Mouse (Mus musculus) hindbrain, embryonic 10.5 days (tissue): Measurements from ENCODE around the gene Usp11. TPM values are rescaled to one million over a fixed set of nuclear protein-coding genes. Genes with fewer than 3 reads are reported as not detected.

Experiments used
- DNase-seq: peaks from one replicate; pipeline ENCODE4 v3.0.0-alpha.2; 2017; ENCODE audit warnings: low spot score
- H3K27ac ChIP-seq: fragments of 300-500 bp; sonication (generic); 2 replicates; pipeline ENCODE4 v1.5.1; 2016; ENCODE audit warnings: mild to moderate bottlenecking, moderate library complexity
- H3K27me3 ChIP-seq: fragments of 300-500 bp; sonication (generic); 2 replicates; pipeline ENCODE4 v1.6.1; 2016; ENCODE audit warnings: mild to moderate bottlenecking; ENCODE audit not compliant: poor library complexity, insufficient read depth, severe bottlenecking
- H3K36me3 ChIP-seq: fragments of 300-500 bp; sonication (generic); 2 replicates; pipeline ENCODE4 v1.6.1; 2016; ENCODE audit warnings: mild to moderate bottlenecking, moderate library complexity
- H3K4me1 ChIP-seq: fragments of 300-500 bp; sonication (generic); replicated peaks from 2 replicates; pipeline ENCODE4 v1.6.1; 2016; ENCODE audit warnings: mild to moderate bottlenecking
- H3K4me3 ChIP-seq: fragments of 300-500 bp; sonication (generic); 2 replicates; pipeline ENCODE4 v1.5.1; 2016; ENCODE audit warnings: mild to moderate bottlenecking, moderate library complexity
- H3K9me3 ChIP-seq: fragments of 300-500 bp; sonication (generic); 2 replicates; pipeline ENCODE4 v1.6.1; 2016; ENCODE audit warnings: mild to moderate bottlenecking, moderate library complexity
- WGBS: fragments of 180-500 bp; shearing (Covaris S2); methylation state at CpG from one replicate; pipeline ENCODE4 v1.1.7; 2016; 5-methylcytosine and 5-hydroxymethylcytosine counted together
- polyA plus RNA-seq: library from polyadenylated mRNA; unstranded; fragments of >200 nt; fragmentation: Nextera tagmentation; extraction: Ambion mirVana; gene quantifications from 2 replicates; pipeline ENCODE4 v1.2.1, GENCODE M21; 2016

The Usp11 gene
- polyA plus RNA-seq: 68.4 and 76.7 TPM in 2 replicates

- 0 out of 2 replicates have a peak, but pooled peaks cover 2% of the 10 kb centered on the region for H3K9me3 ChIP-seq
- no peaks in the 10 kb centered on the region for H3K4me1 ChIP-seq
- H3K27me3 ChIP-seq: no peaks in the 10 kb centered on the region
- H3K4me3 ChIP-seq: peak within 1 kb of the TSS; percentile 68
- WGBS: 21% methylated on average over 32 of the region's 32 CpGs
- DNase-seq: peak; percentile 74
- peak within 1 kb of the TSS; percentile 90 for H3K27ac ChIP-seq
- H3K36me3 ChIP-seq: peaks cover 15% of the 10 kb centered on the region
Measured at GRCm38 (mm10) chrX:20703741-20704290, at the start of gene Usp11. Gene Usp11, plus strand, starts transcription at chrX:20703906.

- no peak for DNase-seq
- H3K4me3 ChIP-seq: peak overlapping the region; percentile 59; the same call in 1 of the 2 replicates
- WGBS: 37% methylated on average over 5 of the region's 5 CpGs
Measured at GRCm38 (mm10) chrX:20657593-20657992, 46.1 kb upstream of the Usp11 start.

GRCm38 (mm10) chrX:20658026-20658652 is 45.6 kb upstream of the Usp11 start, which contains the start of gene Uba1:
Gene Uba1, plus strand, starts transcription at chrX:20658326.
- H3K27ac ChIP-seq: peak within 1 kb of the TSS; percentile 78

More at GRCm38 (mm10) chrX:20657593-20657992, 46.1 kb upstream of the Usp11 start:
- Histone ChIP-seq H3K27me3 (no peaks in the 10 kb centered on the region), H3K36me3 (no peaks in the 10 kb centered on the region), H3K4me1 (peaks cover 5% of the 10 kb centered on the region), H3K9me3 (no peaks in the 10 kb centered on the region), H3K27ac (no peak overlapping the region)

DNA sequence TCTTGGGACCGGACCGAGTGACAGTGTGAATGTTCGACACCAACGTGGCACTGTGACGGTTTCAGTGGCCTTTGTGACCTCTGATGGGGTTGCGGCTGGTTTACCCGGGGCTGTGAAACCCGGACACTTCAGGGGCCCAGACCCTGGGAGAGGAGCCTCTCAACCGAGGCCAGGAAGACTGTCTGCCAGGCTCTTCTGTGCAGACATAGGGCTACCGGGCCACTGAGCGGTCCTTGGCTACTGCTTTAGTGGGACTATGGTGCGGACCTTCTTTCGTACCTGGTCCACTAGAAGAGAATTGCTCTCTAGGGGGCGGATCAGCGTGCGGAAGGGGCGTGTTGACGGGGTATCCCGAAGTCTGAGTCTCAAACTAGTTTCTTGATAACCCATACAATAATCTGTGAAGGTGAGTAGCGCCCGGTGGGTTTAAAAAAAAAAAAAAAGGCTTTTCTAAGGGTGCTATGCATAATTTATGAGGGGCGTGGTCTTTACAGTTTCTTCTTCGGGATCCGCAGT is 44.8 kb upstream of the Usp11 start:
- peak; percentile 21 for DNase-seq
- no peaks in the 10 kb centered on the region for H3K36me3 ChIP-seq
- H3K27ac ChIP-seq: no peak overlapping the region; the same call in 1 of the 2 replicates
- H3K4me1 ChIP-seq: peaks cover 5% of the 10 kb centered on the region
- H3K9me3 ChIP-seq: no peaks in the 10 kb centered on the region
- peak overlapping the region; percentile 59 for H3K4me3 ChIP-seq
- WGBS: 14% methylated on average over 24 of the region's 24 CpGs
- no peaks in the 10 kb centered on the region for H3K27me3 ChIP-seq

More at GRCm38 (mm10) chrX:20658026-20658652, 45.6 kb upstream of the Usp11 start, which contains the start of gene Uba1:
- peak; percentile 86 for DNase-seq
- peaks cover 5% of the 10 kb centered on the region for H3K4me1 ChIP-seq
- WGBS: 19% methylated on average over 27 of the region's 27 CpGs
- H3K27me3 ChIP-seq: no peaks in the 10 kb centered on the region
- peak within 1 kb of the TSS; percentile 59 for H3K4me3 ChIP-seq
- H3K9me3 ChIP-seq: no peaks in the 10 kb centered on the region
- no peaks in the 10 kb centered on the region for H3K36me3 ChIP-seq

- DNase-seq: no peak
- Histone ChIP-seq H3K4me1 (peaks cover 14% of the 10 kb centered on the region), H3K27ac (peak overlapping the region; percentile 75)
Measured at GRCm38 (mm10) chrX:20662317-20662715, 41.4 kb upstream of the Usp11 start.

DNA sequence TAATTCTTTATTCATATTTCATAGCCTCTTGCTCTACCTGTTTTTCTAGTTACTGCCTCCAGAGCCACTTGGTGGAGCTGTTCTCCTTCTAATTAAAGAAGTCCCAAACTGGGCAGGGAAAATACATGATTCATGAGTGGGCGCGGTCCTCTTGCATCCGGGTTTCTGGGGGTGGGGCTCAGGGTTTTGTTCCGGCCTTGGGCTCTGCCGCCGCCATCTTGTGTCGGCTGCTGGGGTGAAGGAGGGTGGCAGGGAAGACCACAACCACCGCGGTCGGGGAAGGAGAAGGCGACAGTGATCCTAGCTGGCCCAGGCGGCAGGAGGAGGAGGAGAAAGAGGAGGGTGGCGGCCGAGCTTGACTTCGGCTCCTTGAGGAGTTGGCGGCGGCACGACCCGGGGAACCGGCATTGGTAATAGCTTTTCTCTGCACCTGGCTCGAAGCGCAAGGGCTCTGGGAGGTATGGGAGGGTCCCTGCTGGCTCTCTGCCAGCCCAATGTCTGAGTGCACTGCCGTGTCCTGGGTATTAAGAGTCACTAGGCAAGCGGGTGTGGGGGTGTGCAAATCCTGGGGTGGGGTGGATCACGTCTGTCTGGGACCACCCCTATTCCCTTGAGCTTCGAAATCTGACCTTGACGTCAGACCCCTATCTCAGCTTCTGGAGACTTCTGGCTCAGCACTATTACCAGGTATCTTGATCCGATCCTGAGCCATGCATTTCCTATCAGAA is 40.8 kb upstream of the Usp11 start:
- Histone ChIP-seq H3K4me3 (peak overlapping the region; percentile 68), H3K27me3 (no peaks in the 10 kb centered on the region), H3K4me1 (peaks cover 14% of the 10 kb centered on the region), H3K36me3 (peaks cover 19% of the 10 kb centered on the region), H3K9me3 (no peaks in the 10 kb centered on the region), H3K27ac (peak overlapping the region; percentile 93)
- DNase-seq: peak; percentile 82
- WGBS: 24% methylated on average over 28 of the region's 28 CpGs

More at GRCm38 (mm10) chrX:20662317-20662715, 41.4 kb upstream of the Usp11 start:
- no peaks in the 10 kb centered on the region for H3K9me3 ChIP-seq
- peaks cover 14% of the 10 kb centered on the region for H3K36me3 ChIP-seq
- H3K27me3 ChIP-seq: no peaks in the 10 kb centered on the region
- WGBS: 28% methylated on average over 5 of the region's 5 CpGs
- peak overlapping the region; percentile 68 for H3K4me3 ChIP-seq

DNA sequence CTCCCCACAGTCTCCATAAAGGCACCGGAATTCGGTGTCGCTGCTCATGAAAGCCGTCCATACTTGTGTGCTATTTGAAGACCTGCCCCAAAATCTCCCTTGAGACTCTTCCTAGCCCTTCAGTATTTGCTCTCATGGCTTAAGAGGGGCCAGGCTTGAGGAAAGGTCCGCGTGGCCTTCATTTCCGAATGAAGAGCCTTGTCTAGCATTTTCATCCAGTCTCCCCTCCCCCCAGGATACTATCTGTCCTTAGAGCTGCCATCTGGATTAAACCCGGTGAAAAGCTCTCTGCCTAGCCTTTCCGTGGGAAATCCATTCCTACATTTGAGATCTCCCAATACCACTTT is 40.3 kb upstream of the Usp11 start:
- Histone ChIP-seq H3K36me3 (peaks cover 25% of the 10 kb centered on the region), H3K4me3 (peak overlapping the region; percentile 68), H3K27me3 (no peaks in the 10 kb centered on the region), H3K4me1 (peaks cover 14% of the 10 kb centered on the region), H3K27ac (peak overlapping the region; percentile 93), H3K9me3 (no peaks in the 10 kb centered on the region)
- DNase-seq: no peak
- WGBS: 22% methylated on average over 9 of the region's 9 CpGs

DNA sequence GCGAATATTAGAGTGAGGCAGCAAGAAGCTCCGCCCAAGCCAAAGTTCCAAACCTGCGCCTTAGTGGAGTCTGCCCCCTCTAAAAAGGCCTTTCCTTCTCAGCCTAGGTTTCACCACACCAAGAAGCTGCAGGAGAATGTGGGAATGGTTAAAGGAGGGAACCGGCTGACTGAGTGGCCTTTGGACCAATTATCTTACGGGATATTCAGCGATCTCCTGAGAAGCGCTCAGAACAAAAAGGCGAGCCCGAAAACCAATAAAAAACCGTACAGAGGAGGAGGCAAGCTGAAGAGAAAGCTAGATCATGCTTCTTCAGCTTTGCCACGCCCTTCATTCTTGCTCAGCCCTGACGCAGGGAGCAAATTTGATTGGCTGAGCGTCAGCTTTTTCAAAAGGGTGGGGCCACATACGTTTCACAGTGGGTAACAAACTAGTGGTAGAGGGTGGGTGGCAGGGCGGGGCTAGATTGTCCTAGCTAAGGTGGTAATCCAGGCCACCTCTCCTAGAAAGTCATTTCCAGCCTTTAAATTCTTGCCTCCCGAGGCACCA is 16.1 kb upstream of the Usp11 start, which contains the start of gene Cdk16:
Gene Cdk16, plus strand, starts transcription at position 436 of the 549 bp plus-strand sequence.
- peak within 1 kb of the TSS; percentile 66 for H3K4me3 ChIP-seq
- no peaks in the 10 kb centered on the region for H3K27me3 ChIP-seq
- H3K36me3 ChIP-seq: peaks cover 27% of the 10 kb centered on the region
- H3K27ac ChIP-seq: peak within 1 kb of the TSS; percentile 95
- DNase-seq: peak; percentile 81
- H3K9me3 ChIP-seq: 0 out of 2 replicates have a peak, but pooled peaks cover 2% of the 10 kb centered on the region
- H3K4me1 ChIP-seq: peaks cover 14% of the 10 kb centered on the region
- WGBS: 17% methylated on average over 16 of the region's 16 CpGs

DNA sequence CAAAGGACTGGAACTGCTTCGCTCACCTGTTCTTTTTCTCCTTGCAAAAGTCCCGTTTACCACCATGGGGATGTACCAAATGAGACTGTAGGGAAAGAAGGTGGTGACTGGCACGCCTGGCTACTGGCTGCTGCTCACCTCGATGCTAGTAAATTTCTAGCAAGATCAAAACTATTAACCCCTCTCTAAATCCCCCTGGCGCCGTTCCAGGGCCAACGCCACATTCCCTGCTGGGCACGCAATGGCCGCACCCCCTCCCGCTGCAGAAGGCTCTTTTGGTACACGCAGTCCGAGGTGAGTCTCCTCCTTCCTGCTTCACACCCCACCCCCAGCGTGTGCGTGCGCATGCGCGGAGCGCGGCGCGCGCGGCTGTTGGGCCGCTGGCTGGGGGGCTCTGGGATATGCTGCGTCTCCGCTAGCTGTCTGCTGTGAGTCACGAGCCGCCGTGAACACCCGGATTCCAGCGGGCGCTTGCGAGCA is 15.6 kb upstream of the Usp11 start:
- DNase-seq: peak; percentile 85
- Histone ChIP-seq H3K4me1 (peaks cover 14% of the 10 kb centered on the region), H3K4me3 (peak overlapping the region; percentile 66), H3K27ac (peak overlapping the region; percentile 95), H3K27me3 (no peaks in the 10 kb centered on the region), H3K9me3 (0 out of 2 replicates have a peak, but pooled peaks cover 2% of the 10 kb centered on the region), H3K36me3 (peaks cover 27% of the 10 kb centered on the region)
- 19% methylated on average over 33 of the region's 33 CpGs for WGBS

DNA sequence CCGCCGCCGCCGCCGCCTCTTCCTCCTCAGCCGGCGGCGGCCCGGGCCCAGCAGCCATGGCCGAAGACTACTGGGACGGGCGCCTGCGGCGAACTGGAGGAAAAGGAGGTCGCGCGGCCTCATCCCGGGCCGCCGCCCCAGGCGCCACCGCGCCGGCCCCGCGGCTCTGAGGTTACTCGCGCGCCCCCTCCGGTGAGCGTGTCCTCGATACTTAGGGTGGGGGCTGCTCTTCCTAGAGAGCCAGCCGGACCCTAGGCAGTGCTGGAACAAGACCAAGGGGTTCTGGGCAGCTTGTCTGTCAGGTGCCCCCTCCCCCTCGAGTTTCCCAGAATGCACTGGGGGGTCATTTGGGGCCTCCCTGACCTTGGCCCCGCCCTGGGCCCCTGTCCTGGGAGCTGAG is 15.1 kb upstream of the Usp11 start:
- peak; percentile 64 for DNase-seq
- H3K9me3 ChIP-seq: 0 out of 2 replicates have a peak, but pooled peaks cover 2% of the 10 kb centered on the region
- H3K36me3 ChIP-seq: peaks cover 28% of the 10 kb centered on the region
- H3K27me3 ChIP-seq: no peaks in the 10 kb centered on the region
- WGBS: 19% methylated on average over 35 of the region's 35 CpGs
- H3K4me3 ChIP-seq: peak overlapping the region; percentile 66
- H3K27ac ChIP-seq: peak overlapping the region; percentile 95
- peaks cover 14% of the 10 kb centered on the region for H3K4me1 ChIP-seq

DNA sequence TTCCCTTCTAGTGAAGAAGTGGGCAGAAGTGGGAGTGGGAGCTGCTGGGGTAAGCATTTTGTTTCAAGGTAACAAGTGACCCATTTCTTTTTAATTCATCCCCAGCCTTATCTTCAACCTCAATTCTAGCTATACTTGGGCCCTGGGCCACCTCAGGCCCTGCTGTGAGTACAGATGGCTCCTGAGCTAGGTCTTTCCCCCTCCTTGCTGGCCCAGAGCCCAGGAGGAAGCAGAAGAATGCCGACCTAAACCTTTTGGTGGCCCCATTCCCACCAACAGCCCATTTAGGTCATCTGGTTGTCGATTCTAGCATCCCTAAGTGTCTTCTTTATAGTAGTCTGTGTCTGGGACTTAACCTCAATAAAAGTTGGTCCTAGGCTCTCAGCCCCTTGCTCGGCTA is 12.1 kb upstream of the Usp11 start:
- Histone ChIP-seq H3K27ac (no peak overlapping the region), H3K9me3 (0 out of 2 replicates have a peak, but pooled peaks cover 5% of the 10 kb centered on the region), H3K4me3 (no peak overlapping the region), H3K4me1 (peaks cover 14% of the 10 kb centered on the region), H3K36me3 (peaks cover 52% of the 10 kb centered on the region), H3K27me3 (no peaks in the 10 kb centered on the region)
- 85% methylated on average over 3 of the region's 3 CpGs for WGBS
- DNase-seq: no peak

- no peak for DNase-seq
- no peak overlapping the region for H3K27ac ChIP-seq
- 0 out of 2 replicates have a peak, but pooled peaks cover 5% of the 10 kb centered on the region for H3K9me3 ChIP-seq
- 91% methylated on average over 1 of the region's 1 CpGs for WGBS
- H3K36me3 ChIP-seq: peaks cover 63% of the 10 kb centered on the region
- H3K4me1 ChIP-seq: peaks cover 8% of the 10 kb centered on the region
- no peaks in the 10 kb centered on the region for H3K27me3 ChIP-seq
- no peak overlapping the region for H3K4me3 ChIP-seq
Measured at GRCm38 (mm10) chrX:20692616-20693015, 11.1 kb upstream of the Usp11 start.
